Mouse (Mus musculus) lung, embryonic 15.5 days (tissue): Measurements from ENCODE around the gene Iqgap1. TPM values are rescaled to one million over a fixed set of nuclear protein-coding genes. Genes with fewer than 3 reads are reported as not detected.

ENCODE experiments used
- ATAC-seq: fragments of 200-750 bp; cut with Nextera tagmentation; 2 replicates; pipeline ENCODE4 v1.8.0; 2017; ENCODE audit warnings: moderate number of reproducible peaks, borderline replicate concordance; ENCODE audit not compliant: low FRiP score, low TSS enrichment; ENCODE audit errors: extremely low read depth
- H3K27ac ChIP-seq: fragments of 300-500 bp; sonication (generic); 2 replicates; pipeline ENCODE4 v1.5.1; 2015; ENCODE audit warnings: moderate library complexity, mild to moderate bottlenecking, inconsistent platforms
- H3K27me3 ChIP-seq: fragments of 300-500 bp; sonication (generic); 2 replicates; pipeline ENCODE4 v1.6.1; 2015; ENCODE audit warnings: inconsistent platforms
- H3K36me3 ChIP-seq: fragments of 300-500 bp; sonication (generic); 2 replicates; pipeline ENCODE4 v1.6.1; 2015; ENCODE audit warnings: inconsistent platforms
- H3K4me1 ChIP-seq: fragments of 300-500 bp; sonication (generic); 2 replicates; pipeline ENCODE4 v1.6.1; 2015; ENCODE audit warnings: inconsistent platforms
- H3K4me2 ChIP-seq: fragments of 300-500 bp; sonication (generic); 2 replicates; pipeline ENCODE4 v1.6.1; 2015; ENCODE audit warnings: inconsistent platforms, mild to moderate bottlenecking, moderate library complexity
- H3K4me3 ChIP-seq: fragments of 300-500 bp; sonication (generic); 2 replicates; pipeline ENCODE4 v1.5.1; 2015; ENCODE audit warnings: mild to moderate bottlenecking, inconsistent platforms
- H3K9ac ChIP-seq: fragments of 300-500 bp; sonication (generic); 2 replicates; pipeline ENCODE4 v1.6.1; 2015; ENCODE audit warnings: inconsistent platforms
- H3K9me3 ChIP-seq: fragments of 300-500 bp; sonication (generic); 2 replicates; pipeline ENCODE4 v1.6.1; 2016; ENCODE audit warnings: inconsistent platforms
- WGBS: fragments of 180-500 bp; shearing (Covaris S2); methylation state at CpG from one replicate; pipeline ENCODE4 v1.1.7; 2015; 5-methylcytosine and 5-hydroxymethylcytosine counted together
- polyA plus RNA-seq: library from polyadenylated mRNA; unstranded; fragments of >200 nt; fragmentation: Nextera tagmentation; extraction: Ambion mirVana; gene quantifications from 2 replicates; pipeline ENCODE4 v1.2.1, GENCODE M21; 2015

The Iqgap1 gene
- polyA plus RNA-seq, 1 experiment from 2014 or later, result 115 TPM

GRCm38 (mm10) chr7:80857181-80857580, 31.4 kb upstream of the Iqgap1 start:
- Histone ChIP-seq H3K36me3 (no peaks in the 10 kb centered on the region), H3K4me3 (no peak overlapping the region), H3K9me3 (no peaks in the 10 kb centered on the region), H3K27ac (no peak overlapping the region), H3K27me3 (no peaks in the 10 kb centered on the region), H3K4me2 (no peak overlapping the region), H3K9ac (no peak overlapping the region), H3K4me1 (peaks cover 12% of the 10 kb centered on the region)
- no peak for ATAC-seq
- 19% methylated on average over 6 of the region's 6 CpGs for WGBS

- ATAC-seq, result no peak
- H3K4me2 ChIP-seq, result no peak overlapping the region
- peaks cover 5% of the 10 kb centered on the region; the same call in 1 of the 2 replicates for H3K4me1 ChIP-seq
- H3K9ac ChIP-seq, result no peak overlapping the region
- H3K27ac ChIP-seq, result no peak overlapping the region
- H3K9me3 ChIP-seq, result no peaks in the 10 kb centered on the region
- no peaks in the 10 kb centered on the region for H3K36me3 ChIP-seq
- no peak overlapping the region for H3K4me3 ChIP-seq
- H3K27me3 ChIP-seq, result no peaks in the 10 kb centered on the region
Observed at GRCm38 (mm10) chr7:80855316-80855715, 29.5 kb upstream of the Iqgap1 start.

GRCm38 (mm10) chr7:80853218-80853617, 27.4 kb upstream of the Iqgap1 start:
- no peaks in the 10 kb centered on the region for H3K27me3 ChIP-seq
- 84% methylated on average over 3 of the region's 3 CpGs for WGBS
- no peaks in the 10 kb centered on the region for H3K36me3 ChIP-seq
- no peak overlapping the region for H3K27ac ChIP-seq
- H3K4me3 ChIP-seq, result no peak overlapping the region
- no peak for ATAC-seq
- H3K4me1 ChIP-seq, result no peaks in the 10 kb centered on the region
- no peak overlapping the region for H3K9ac ChIP-seq
- no peak overlapping the region for H3K4me2 ChIP-seq
- no peaks in the 10 kb centered on the region for H3K9me3 ChIP-seq

- WGBS, result 78% methylated on average over 5 of the region's 5 CpGs
- Histone ChIP-seq H3K27ac (no peak overlapping the region), H3K4me3 (no peak overlapping the region), H3K9ac (no peak overlapping the region), H3K27me3 (no peaks in the 10 kb centered on the region), H3K4me1 (no peaks in the 10 kb centered on the region), H3K9me3 (no peaks in the 10 kb centered on the region), H3K36me3 (no peaks in the 10 kb centered on the region), H3K4me2 (no peak overlapping the region)
- no peak for ATAC-seq
Observed at GRCm38 (mm10) chr7:80850520-80850919, 24.7 kb upstream of the Iqgap1 start.

- H3K9ac ChIP-seq, result no peak overlapping the region
- 25% methylated on average over 4 of the region's 4 CpGs for WGBS
- H3K27ac ChIP-seq, result no peak overlapping the region
- H3K27me3 ChIP-seq, result no peaks in the 10 kb centered on the region
- H3K4me3 ChIP-seq, result no peak overlapping the region
- peak; percentile 72 for ATAC-seq
- no peaks in the 10 kb centered on the region for H3K36me3 ChIP-seq
- H3K4me1 ChIP-seq, result no peaks in the 10 kb centered on the region
- H3K4me2 ChIP-seq, result no peak overlapping the region
- no peaks in the 10 kb centered on the region for H3K9me3 ChIP-seq
Observed at GRCm38 (mm10) chr7:80849710-80850109, 23.9 kb upstream of the Iqgap1 start.

GRCm38 (mm10) chr7:80849267-80849666, 23.5 kb upstream of the Iqgap1 start:
- Histone ChIP-seq H3K4me1 (no peaks in the 10 kb centered on the region), H3K27me3 (no peaks in the 10 kb centered on the region), H3K27ac (no peak overlapping the region), H3K4me3 (no peak overlapping the region), H3K9me3 (no peaks in the 10 kb centered on the region), H3K4me2 (no peak overlapping the region), H3K9ac (no peak overlapping the region), H3K36me3 (no peaks in the 10 kb centered on the region)
- 51% methylated on average over 2 of the region's 2 CpGs for WGBS
- no peak for ATAC-seq

- H3K4me2 ChIP-seq, result no peak overlapping the region
- H3K27me3 ChIP-seq, result no peaks in the 10 kb centered on the region
- H3K9ac ChIP-seq, result no peak overlapping the region
- H3K36me3 ChIP-seq, result no peaks in the 10 kb centered on the region
- no peak overlapping the region for H3K27ac ChIP-seq
- 81% methylated on average over 5 of the region's 5 CpGs for WGBS
- no peaks in the 10 kb centered on the region; the same call in 1 of the 2 replicates for H3K4me1 ChIP-seq
- H3K4me3 ChIP-seq, result no peak overlapping the region
- no peaks in the 10 kb centered on the region for H3K9me3 ChIP-seq
- no peak for ATAC-seq
Observed at GRCm38 (mm10) chr7:80846709-80847108, 20.9 kb upstream of the Iqgap1 start.

- ATAC-seq, result no peak
- Histone ChIP-seq H3K4me3 (no peak overlapping the region), H3K4me2 (no peak overlapping the region), H3K36me3 (no peaks in the 10 kb centered on the region), H3K9me3 (no peaks in the 10 kb centered on the region), H3K9ac (no peak overlapping the region), H3K4me1 (no peaks in the 10 kb centered on the region; the same call in 1 of the 2 replicates), H3K27me3 (no peaks in the 10 kb centered on the region), H3K27ac (no peak overlapping the region)
- 75% methylated on average over 10 of the region's 10 CpGs for WGBS
Observed at GRCm38 (mm10) chr7:80846280-80846678, 20.5 kb upstream of the Iqgap1 start.

GRCm38 (mm10) chr7:80845621-80846279, 20.0 kb upstream of the Iqgap1 start:
- no peak for ATAC-seq
- Histone ChIP-seq H3K9me3 (no peaks in the 10 kb centered on the region), H3K27me3 (no peaks in the 10 kb centered on the region), H3K36me3 (no peaks in the 10 kb centered on the region), H3K9ac (no peak overlapping the region), H3K27ac (no peak overlapping the region), H3K4me1 (peaks cover under 1% of the 10 kb centered on the region; the same call in 1 of the 2 replicates), H3K4me2 (no peak overlapping the region), H3K4me3 (no peak overlapping the region)
- 62% methylated on average over 15 of the region's 15 CpGs for WGBS

- H3K27ac ChIP-seq, result no peak overlapping the region
- H3K9me3 ChIP-seq, result no peaks in the 10 kb centered on the region
- no peak for ATAC-seq
- H3K4me1 ChIP-seq, result peaks cover 3% of the 10 kb centered on the region; the same call in 1 of the 2 replicates
- no peak overlapping the region for H3K4me2 ChIP-seq
- no peaks in the 10 kb centered on the region for H3K27me3 ChIP-seq
- no peaks in the 10 kb centered on the region for H3K36me3 ChIP-seq
- H3K4me3 ChIP-seq, result no peak overlapping the region
- no peak overlapping the region for H3K9ac ChIP-seq
- WGBS, result 90% methylated on average over 12 of the region's 12 CpGs
Observed at GRCm38 (mm10) chr7:80844691-80845090, 18.9 kb upstream of the Iqgap1 start.

GRCm38 (mm10) chr7:80843910-80844640, 18.3 kb upstream of the Iqgap1 start:
- H3K4me1 ChIP-seq, result peaks cover 3% of the 10 kb centered on the region; the same call in 1 of the 2 replicates
- no peak overlapping the region for H3K4me3 ChIP-seq
- H3K9ac ChIP-seq, result no peak overlapping the region
- no peak for ATAC-seq
- no peaks in the 10 kb centered on the region for H3K36me3 ChIP-seq
- 87% methylated on average over 8 of the region's 8 CpGs for WGBS
- no peak overlapping the region for H3K4me2 ChIP-seq
- no peak overlapping the region for H3K27ac ChIP-seq
- H3K27me3 ChIP-seq, result no peaks in the 10 kb centered on the region
- no peaks in the 10 kb centered on the region for H3K9me3 ChIP-seq

- H3K4me1 ChIP-seq, result peaks cover 5% of the 10 kb centered on the region; the same call in 1 of the 2 replicates
- no peak for ATAC-seq
- no peak overlapping the region for H3K27ac ChIP-seq
- H3K4me3 ChIP-seq, result no peak overlapping the region
- 78% methylated on average over 1 of the region's 1 CpGs for WGBS
- no peaks in the 10 kb centered on the region for H3K27me3 ChIP-seq
- H3K36me3 ChIP-seq, result no peaks in the 10 kb centered on the region
- no peaks in the 10 kb centered on the region for H3K9me3 ChIP-seq
- no peak overlapping the region for H3K4me2 ChIP-seq
- H3K9ac ChIP-seq, result no peak overlapping the region
Observed at GRCm38 (mm10) chr7:80843176-80843575, 17.4 kb upstream of the Iqgap1 start.
